Mouse (Mus musculus) liver, adult 2 months (tissue): ENCODE results near the gene Mfsd5. TPM values are rescaled to one million over a fixed set of nuclear protein-coding genes. Genes with fewer than 3 reads are reported as not detected.

Source experiments
- DNase-seq: peaks from one replicate; pipeline ENCODE4 v3.0.0-alpha.2; 2011; ENCODE audit warnings: low read depth, low spot score; ENCODE audit errors: extremely low read depth
- H3K27ac ChIP-seq: fragments of 200-500 bp; replicated peaks from 2 replicates; pipeline ENCODE4 v1.5.1; 2012; ENCODE audit warnings: low read depth, mild to moderate bottlenecking, control low read depth, inconsistent platforms, low read length; ENCODE audit not compliant: insufficient read depth
- H3K27me3 ChIP-seq: fragments of 200-500 bp; 2 replicates; pipeline ENCODE4 v1.6.1; 2012; ENCODE audit warnings: mild to moderate bottlenecking, moderate library complexity, low read length, inconsistent platforms; ENCODE audit not compliant: control insufficient read depth, insufficient read depth
- H3K36me3 ChIP-seq: fragments of 200-500 bp; 2 replicates; pipeline ENCODE4 v1.6.1; 2012; ENCODE audit warnings: low read length, inconsistent platforms; ENCODE audit not compliant: control insufficient read depth, insufficient read depth
- H3K4me1 ChIP-seq: fragments of 200-500 bp; 2 replicates; pipeline ENCODE4 v1.6.1; 2011; ENCODE audit warnings: low read length; ENCODE audit not compliant: control insufficient read depth, insufficient read depth
- H3K4me3 ChIP-seq: fragments of 200-500 bp; 2 replicates; pipeline ENCODE4 v1.5.1; 2011; ENCODE audit warnings: low read depth, mild to moderate bottlenecking, control low read depth, low read length, moderate library complexity; ENCODE audit not compliant: insufficient read depth
- H3K79me2 ChIP-seq: fragments of 200-500 bp; 2 replicates; pipeline ENCODE4 v1.6.1; 2012; ENCODE audit warnings: inconsistent platforms, mild to moderate bottlenecking, low read length, moderate library complexity; ENCODE audit not compliant: control insufficient read depth, insufficient read depth
- H3K9ac ChIP-seq: fragments of 200-500 bp; 2 replicates; pipeline ENCODE4 v1.6.1; 2012; ENCODE audit warnings: low read depth, mild to moderate bottlenecking, control low read depth, inconsistent platforms, low read length
- CTCF ChIP-seq: fragments of 200-500 bp; IDR thresholded peaks from 2 replicates; pipeline ENCODE4 v1.5.1; 2011; ENCODE audit warnings: low read depth, low read length, control low read depth
- POLR2A ChIP-seq: fragments of 200-500 bp; IDR thresholded peaks from 2 replicates; pipeline ENCODE4 v1.6.1; 2011; ENCODE audit warnings: low read length, control low read depth; ENCODE audit not compliant: insufficient read depth; ENCODE audit errors: extremely low read depth
- WGBS: fragments of 180-500 bp; shearing (Covaris S2); methylation state at CpG from one replicate; pipeline ENCODE4 v1.1.7; 2018; 5-methylcytosine and 5-hydroxymethylcytosine counted together
- polyA plus RNA-seq: library from polyadenylated mRNA; depleted of rRNA; stranded (reverse); fragments of >200 nt; gene quantifications from 2 replicates; pipeline ENCODE4 v1.2.3, GENCODE M21; 2012
- total RNA-seq: library from RNA; depleted of rRNA; stranded (reverse); fragments of >200 nt; gene quantifications from 2 replicates; pipeline ENCODE4 v1.2.3, GENCODE M21; 2014

Gene Mfsd5
- total and polyA plus RNA-seq, 2 experiments: 8.5 to 51.4 TPM

GRCm38 (mm10) chr15:102279783-102280520 lies 698 bp downstream of the Mfsd5 start:
- Histone ChIP-seq H3K36me3 (peaks cover 4% of the 10 kb centered on the region; the same call in 1 of the 2 replicates), H3K9ac (peak overlapping the region; percentile 99), H3K4me1 (peaks cover 4% of the 10 kb centered on the region), H3K27ac (peak overlapping the region; percentile 92), H3K4me3 (peak overlapping the region; percentile 98), H3K79me2 (peaks cover 10% of the 10 kb centered on the region; the same call in 1 of the 2 replicates), H3K27me3 (no peaks in the 10 kb centered on the region)
- TF ChIP-seq POLR2A (no peak), CTCF (no peak)
- WGBS: 30% methylated on average over 13 of the region's 13 CpGs
- no peak for DNase-seq

- Histone ChIP-seq H3K9ac (no peak overlapping the region), H3K79me2 (peaks cover 10% of the 10 kb centered on the region; the same call in 1 of the 2 replicates), H3K27ac (no peak overlapping the region), H3K4me1 (peaks cover 4% of the 10 kb centered on the region), H3K4me3 (no peak overlapping the region), H3K27me3 (no peaks in the 10 kb centered on the region), H3K36me3 (peaks cover 4% of the 10 kb centered on the region; the same call in 1 of the 2 replicates)
- no peak for DNase-seq
- TF ChIP-seq CTCF (no peak), POLR2A (no peak)
- WGBS: 94% methylated on average over 19 of the region's 19 CpGs
These were observed 1.4 kb downstream of the Mfsd5 start for GRCm38 (mm10) chr15:102280623-102281022.

- peaks cover 4% of the 10 kb centered on the region; the same call in 1 of the 2 replicates for H3K36me3 ChIP-seq
- H3K27me3 ChIP-seq: no peaks in the 10 kb centered on the region
- WGBS: 76% methylated on average over 8 of the region's 8 CpGs
- DNase-seq: no peak
- H3K9ac ChIP-seq: no peak overlapping the region
- H3K79me2 ChIP-seq: peaks cover 10% of the 10 kb centered on the region; the same call in 1 of the 2 replicates
- no peak for TF ChIP-seq CTCF
- no peak for TF ChIP-seq POLR2A
- H3K27ac ChIP-seq: peak overlapping the region; percentile 25; the same call in 1 of the 2 replicates
- no peak overlapping the region for H3K4me3 ChIP-seq
- peaks cover 4% of the 10 kb centered on the region for H3K4me1 ChIP-seq
These were observed 3.4 kb downstream of the Mfsd5 start for GRCm38 (mm10) chr15:102282463-102283292.

- Histone ChIP-seq H3K79me2 (peaks cover 10% of the 10 kb centered on the region; the same call in 1 of the 2 replicates), H3K4me3 (no peak overlapping the region), H3K36me3 (peaks cover 4% of the 10 kb centered on the region; the same call in 1 of the 2 replicates), H3K9ac (no peak overlapping the region), H3K27ac (peak overlapping the region; percentile 26; the same call in 1 of the 2 replicates), H3K4me1 (peaks cover 4% of the 10 kb centered on the region), H3K27me3 (no peaks in the 10 kb centered on the region)
- peak; percentile 24 for DNase-seq
- TF ChIP-seq POLR2A (no peak), CTCF (no peak)
- 80% methylated on average over 3 of the region's 3 CpGs for WGBS
These were observed 4.4 kb downstream of the Mfsd5 start for GRCm38 (mm10) chr15:102283648-102284047.

- no peak overlapping the region for H3K4me3 ChIP-seq
- H3K9ac ChIP-seq: no peak overlapping the region
- H3K4me1 ChIP-seq: no peaks in the 10 kb centered on the region
- no peak overlapping the region for H3K27ac ChIP-seq
- H3K79me2 ChIP-seq: no peaks in the 10 kb centered on the region
- H3K36me3 ChIP-seq: no peaks in the 10 kb centered on the region
- no peaks in the 10 kb centered on the region for H3K27me3 ChIP-seq
- peak; percentile 40 for DNase-seq
- TF ChIP-seq POLR2A (no peak), CTCF (peak; percentile 49)
These were observed 8.1 kb downstream of the Mfsd5 start for GRCm38 (mm10) chr15:102287395-102287794.
